Mouse (Mus musculus): ENCODE results near the gene Uox. TPM values are rescaled to one million over a fixed set of nuclear protein-coding genes. Genes with fewer than 3 reads are reported as not detected.

Gene Uox
- polyA plus RNA-seq (2014; fragmentation: Nextera tagmentation; extraction: Ambion mirVana): not detected in 2 replicates

DNA sequence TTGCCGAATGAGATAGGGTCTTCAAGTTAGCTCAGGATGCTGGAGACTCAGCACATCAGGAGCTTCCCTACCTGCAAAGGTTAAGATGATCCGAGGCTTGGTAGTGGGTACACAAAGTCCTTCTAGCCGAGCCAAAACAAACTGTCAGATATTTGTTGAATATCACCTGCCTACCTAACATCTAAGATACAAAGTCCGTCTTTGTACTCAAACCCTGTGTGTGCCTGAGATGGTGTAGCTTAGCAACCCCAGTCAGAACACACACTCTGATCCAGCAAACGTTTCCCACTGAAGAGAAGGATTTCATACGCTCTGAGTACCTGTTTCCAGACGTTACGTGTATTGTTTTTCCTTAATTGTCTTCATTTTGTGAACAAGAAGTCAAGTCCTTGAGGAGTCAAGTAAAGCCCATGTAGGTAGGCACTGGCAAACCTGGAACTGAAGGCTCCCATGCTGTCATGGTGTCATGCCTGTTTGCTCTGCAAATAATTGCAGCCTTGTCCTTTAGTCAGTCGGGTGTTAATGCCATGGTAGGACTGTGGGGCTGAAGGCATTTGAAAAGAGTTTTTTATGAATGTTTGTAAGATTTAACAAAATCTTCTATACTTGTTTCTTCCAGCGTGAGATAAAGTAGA is at the start of gene Uox:
Uox (plus strand) TSS at position 279 of the 635 bp plus-strand sequence.
- ATAC-seq (ENCODE audit: insufficient number of reproducible peaks, insufficient read depth, low FRiP score, low read depth): no peak
- no peak within 1 kb of the TSS for H3K4me2 ChIP-seq (replicated peaks; ENCODE audit: low read depth, low read length)
- no peaks in the 10 kb centered on the region for H3K9me3 ChIP-seq (ENCODE audit: control insufficient read depth, low read depth, low read length)
- no peak within 1 kb of the TSS for H3K9ac ChIP-seq (replicated peaks; ENCODE audit: low read depth, low read length)
- H3K27ac ChIP-seq (ENCODE audit: low read length): no peak within 1 kb of the TSS
- H3K4me3 ChIP-seq (ENCODE audit: low read depth, low read length): no peak within 1 kb of the TSS
- no peaks in the 10 kb centered on the region for H3K4me1 ChIP-seq (ENCODE audit: control insufficient read depth, insufficient read depth, low read length)
- no peaks in the 10 kb centered on the region for H3K36me3 ChIP-seq (ENCODE audit: control insufficient read depth, insufficient read depth, low read length)
- H3K27me3 ChIP-seq (ENCODE audit: control insufficient read depth, insufficient read depth, low read length): no peaks in the 10 kb centered on the region
- WGBS: 72% methylated on average over 10 of the region's 10 CpGs

DNA sequence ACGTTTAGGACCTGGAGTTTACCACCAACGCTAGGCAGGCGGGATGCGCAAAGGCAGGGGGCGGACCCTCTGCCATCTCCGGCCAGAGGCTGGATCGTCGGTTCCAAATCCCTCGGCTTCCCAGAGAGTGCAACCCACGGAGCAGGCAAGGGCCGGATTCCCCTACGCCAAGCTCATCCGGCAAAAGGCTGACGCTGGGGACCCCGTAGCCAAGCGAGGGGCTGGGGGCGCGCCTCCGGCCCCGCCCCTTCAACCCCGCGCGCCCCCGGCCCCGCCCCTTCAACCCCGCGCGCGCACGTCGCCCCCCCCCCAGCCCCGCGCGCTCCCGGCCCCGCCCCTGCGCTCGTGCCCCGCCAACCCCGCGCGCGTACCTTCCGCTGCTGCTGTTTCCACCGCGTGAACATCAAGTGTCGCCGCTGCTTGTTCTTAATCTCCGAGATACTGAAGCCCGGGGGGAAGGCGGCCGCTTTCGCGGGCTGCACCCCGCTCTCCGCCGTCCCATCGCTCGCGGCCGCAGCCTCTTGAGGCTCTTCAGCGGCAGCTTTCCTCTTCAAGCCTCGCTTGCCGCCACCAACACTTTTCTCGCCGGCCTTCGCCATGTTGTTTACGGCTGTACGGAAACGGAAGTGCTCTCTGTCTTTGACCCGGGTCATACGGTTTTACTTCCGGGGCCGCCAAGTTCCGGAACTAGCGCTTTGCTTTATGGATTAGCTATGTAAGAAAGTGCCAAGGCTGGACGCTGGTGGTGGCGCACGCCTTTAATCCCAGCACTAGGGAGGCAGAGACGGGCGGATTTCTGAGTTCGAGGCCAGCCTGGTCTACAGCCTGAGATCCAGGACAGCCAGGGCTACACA is 49.2 kb upstream of the Uox start, which contains the start of gene Rpf1:
Rpf1 (minus strand) TSS at position 632 of the 854 bp plus-strand sequence.
- H3K27ac ChIP-seq (ENCODE audit: low read length): peak within 1 kb of the TSS; percentile 99
- H3K9ac ChIP-seq (replicated peaks; ENCODE audit: low read depth, low read length): peak within 1 kb of the TSS; percentile 77
- H3K27me3 ChIP-seq (ENCODE audit: control insufficient read depth, insufficient read depth, low read length): no peaks in the 10 kb centered on the region
- H3K4me1 ChIP-seq (ENCODE audit: control insufficient read depth, insufficient read depth, low read length): no peaks in the 10 kb centered on the region
- H3K36me3 ChIP-seq (ENCODE audit: control insufficient read depth, insufficient read depth, low read length): peaks cover 9% of the 10 kb centered on the region; the same call in 1 of the 2 replicates
- H3K4me3 ChIP-seq (ENCODE audit: low read depth, low read length): peak within 1 kb of the TSS; percentile 86
- H3K9me3 ChIP-seq (ENCODE audit: control insufficient read depth, low read depth, low read length): no peaks in the 10 kb centered on the region
- peak; percentile 95 for ATAC-seq (ENCODE audit: insufficient number of reproducible peaks, insufficient read depth, low FRiP score, low read depth)
- WGBS: under 1% methylated on average over 69 of the region's 82 CpGs
- peak within 1 kb of the TSS; percentile 66 for H3K4me2 ChIP-seq (replicated peaks; ENCODE audit: low read depth, low read length)

DNA sequence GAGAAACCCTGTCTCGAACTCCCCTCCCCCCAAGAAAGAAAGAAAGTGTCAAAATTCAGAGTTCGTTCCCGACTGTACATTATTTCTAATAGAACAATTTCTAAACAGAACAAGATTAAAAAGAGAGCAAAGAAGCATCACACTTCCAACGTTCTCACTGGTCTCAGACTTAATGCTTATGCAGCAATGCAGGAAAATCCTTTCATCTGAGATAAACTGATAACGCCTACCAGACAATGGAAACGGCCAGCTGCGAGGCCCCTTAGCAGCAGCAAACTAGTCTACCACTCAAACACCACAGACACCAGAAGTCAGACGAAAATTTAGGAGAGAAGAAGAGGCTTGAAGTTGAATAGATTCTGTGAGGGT is 48.6 kb upstream of the Uox start:
- Histone ChIP-seq H3K4me1 (ENCODE audit: control insufficient read depth, insufficient read depth, low read length) (no peaks in the 10 kb centered on the region), H3K9ac (replicated peaks; ENCODE audit: low read depth, low read length) (0 out of 2 replicates have a peak overlapping the region, but pooled peaks have one; percentile 77), H3K27ac (ENCODE audit: low read length) (peak overlapping the region; percentile 99), H3K4me3 (ENCODE audit: low read depth, low read length) (peak overlapping the region; percentile 86), H3K9me3 (ENCODE audit: control insufficient read depth, low read depth, low read length) (no peaks in the 10 kb centered on the region), H3K27me3 (ENCODE audit: control insufficient read depth, insufficient read depth, low read length) (no peaks in the 10 kb centered on the region), H3K36me3 (ENCODE audit: control insufficient read depth, insufficient read depth, low read length) (peaks cover 9% of the 10 kb centered on the region; the same call in 1 of the 2 replicates), H3K4me2 (replicated peaks; ENCODE audit: low read depth, low read length) (peak overlapping the region; percentile 66)
- WGBS: 12% methylated on average over 8 of the region's 8 CpGs
- ATAC-seq (ENCODE audit: insufficient number of reproducible peaks, insufficient read depth, low FRiP score, low read depth): no peak

DNA sequence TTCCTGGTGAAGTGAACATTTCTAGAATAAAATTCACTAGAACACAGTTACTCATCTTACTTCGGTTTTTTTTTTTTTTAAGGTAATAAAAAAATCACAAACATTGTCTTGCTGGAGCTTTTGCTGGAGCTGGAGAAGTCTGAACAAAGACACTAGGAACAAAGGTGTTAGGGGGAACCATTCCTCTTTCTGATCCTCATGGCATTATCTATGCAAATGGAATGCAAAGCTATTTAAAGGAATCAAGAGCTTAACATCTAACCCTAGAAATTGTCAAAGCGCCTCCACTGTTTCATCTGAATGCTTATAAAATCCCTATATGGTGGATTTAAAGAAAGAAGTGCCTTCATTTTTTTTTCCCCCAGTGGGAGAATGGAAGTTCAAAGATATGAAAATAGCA is 41.9 kb upstream of the Uox start:
- Histone ChIP-seq H3K27me3 (ENCODE audit: control insufficient read depth, insufficient read depth, low read length) (no peaks in the 10 kb centered on the region), H3K4me1 (ENCODE audit: control insufficient read depth, insufficient read depth, low read length) (no peaks in the 10 kb centered on the region), H3K27ac (ENCODE audit: low read length) (no peak overlapping the region), H3K9me3 (ENCODE audit: control insufficient read depth, low read depth, low read length) (no peaks in the 10 kb centered on the region), H3K4me3 (ENCODE audit: low read depth, low read length) (no peak overlapping the region), H3K4me2 (replicated peaks; ENCODE audit: low read depth, low read length) (no peak overlapping the region), H3K9ac (replicated peaks; ENCODE audit: low read depth, low read length) (no peak overlapping the region), H3K36me3 (ENCODE audit: control insufficient read depth, insufficient read depth, low read length) (no peaks in the 10 kb centered on the region)
- no peak for ATAC-seq (ENCODE audit: insufficient number of reproducible peaks, insufficient read depth, low FRiP score, low read depth)
- 49% methylated on average over 2 of the region's 2 CpGs for WGBS

DNA sequence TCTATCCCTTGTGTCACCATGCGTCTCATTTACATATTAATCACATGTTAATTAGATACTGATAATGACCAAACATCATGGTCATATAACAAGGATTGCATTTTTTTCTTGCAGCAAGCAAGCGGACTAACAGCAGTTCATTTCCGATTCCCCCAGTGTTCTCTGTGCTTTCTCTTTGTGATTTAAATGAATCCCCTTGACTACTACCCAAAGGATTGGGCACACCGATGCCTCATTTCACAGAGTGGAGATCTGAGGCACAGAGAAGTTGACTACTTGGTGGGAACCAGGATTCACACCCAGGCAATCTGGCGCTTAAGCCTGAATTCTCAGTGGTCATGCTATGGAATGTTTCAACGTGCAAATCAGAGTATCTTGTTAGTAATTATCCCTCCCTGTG is 35.2 kb upstream of the Uox start:
- ATAC-seq (ENCODE audit: insufficient number of reproducible peaks, insufficient read depth, low FRiP score, low read depth): no peak
- H3K9me3 ChIP-seq (ENCODE audit: control insufficient read depth, low read depth, low read length): no peaks in the 10 kb centered on the region
- 66% methylated on average over 6 of the region's 6 CpGs for WGBS
- no peaks in the 10 kb centered on the region for H3K27me3 ChIP-seq (ENCODE audit: control insufficient read depth, insufficient read depth, low read length)
- H3K4me2 ChIP-seq (replicated peaks; ENCODE audit: low read depth, low read length): no peak overlapping the region
- H3K27ac ChIP-seq (ENCODE audit: low read length): no peak overlapping the region
- H3K9ac ChIP-seq (replicated peaks; ENCODE audit: low read depth, low read length): no peak overlapping the region
- no peak overlapping the region for H3K4me3 ChIP-seq (ENCODE audit: low read depth, low read length)
- H3K4me1 ChIP-seq (ENCODE audit: control insufficient read depth, insufficient read depth, low read length): no peaks in the 10 kb centered on the region
- no peaks in the 10 kb centered on the region for H3K36me3 ChIP-seq (ENCODE audit: control insufficient read depth, insufficient read depth, low read length)

DNA sequence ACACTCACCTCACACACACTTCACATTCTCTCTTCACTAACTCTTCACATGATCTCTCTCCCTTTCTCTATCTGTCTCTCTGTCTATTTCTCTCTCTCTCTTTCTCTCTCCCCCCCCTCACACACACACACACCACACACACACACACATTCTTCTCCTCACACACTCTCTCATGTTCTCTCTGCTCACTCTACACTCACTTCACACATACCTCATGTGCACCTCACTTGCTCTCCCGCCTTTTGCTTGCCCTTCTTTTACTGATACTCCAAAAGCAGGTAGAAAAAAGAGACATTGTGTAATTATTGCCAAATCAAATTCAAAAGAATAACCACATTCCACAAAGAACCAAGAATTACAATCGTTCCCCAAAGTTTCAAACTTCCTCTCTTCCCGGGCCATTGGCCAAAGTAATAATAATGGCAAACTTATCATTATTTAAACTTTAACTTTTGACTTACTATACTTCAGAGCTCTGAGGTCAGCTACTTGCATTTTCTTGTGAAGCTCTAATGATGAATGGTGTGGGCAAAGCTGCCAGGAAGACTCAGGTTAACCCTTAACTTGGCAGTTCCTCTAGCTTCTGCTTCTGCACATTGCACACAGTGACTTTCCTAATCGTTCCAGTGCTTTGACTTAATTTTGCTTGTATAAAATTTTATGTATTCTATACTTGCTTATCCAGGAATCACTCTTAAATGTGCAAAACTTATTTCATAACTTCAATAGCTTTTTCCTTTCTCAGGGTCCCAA is 29.5 kb upstream of the Uox start:
- Histone ChIP-seq H3K27me3 (ENCODE audit: control insufficient read depth, insufficient read depth, low read length) (no peaks in the 10 kb centered on the region), H3K4me2 (replicated peaks; ENCODE audit: low read depth, low read length) (no peak overlapping the region), H3K9ac (replicated peaks; ENCODE audit: low read depth, low read length) (no peak overlapping the region), H3K4me3 (ENCODE audit: low read depth, low read length) (no peak overlapping the region), H3K4me1 (ENCODE audit: control insufficient read depth, insufficient read depth, low read length) (no peaks in the 10 kb centered on the region), H3K9me3 (ENCODE audit: control insufficient read depth, low read depth, low read length) (no peaks in the 10 kb centered on the region), H3K27ac (ENCODE audit: low read length) (no peak overlapping the region), H3K36me3 (ENCODE audit: control insufficient read depth, insufficient read depth, low read length) (no peaks in the 10 kb centered on the region)
- WGBS: 37% methylated on average over 4 of the region's 4 CpGs
- ATAC-seq (ENCODE audit: insufficient number of reproducible peaks, insufficient read depth, low FRiP score, low read depth): no peak

DNA sequence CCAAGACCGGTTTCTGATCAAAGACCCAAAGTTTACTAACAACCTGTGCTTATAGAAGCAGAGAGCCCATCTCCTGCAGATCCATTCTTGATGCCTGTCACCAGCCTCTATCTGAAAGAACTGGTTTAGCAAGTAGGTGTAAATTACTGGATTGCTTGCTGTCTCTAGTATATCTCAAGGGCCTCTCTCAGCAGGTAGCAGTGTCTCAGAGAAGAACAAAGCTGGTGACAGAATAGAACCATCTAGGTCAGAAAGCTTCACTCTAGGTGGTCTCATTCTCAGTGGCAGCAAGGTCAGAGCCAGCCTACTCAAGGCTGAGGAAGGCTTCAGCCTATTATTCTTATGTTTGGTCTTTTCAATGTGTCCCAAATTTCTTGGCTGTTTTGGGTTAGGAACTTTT is 26.6 kb upstream of the Uox start:
- 22% methylated on average over 1 of the region's 1 CpGs for WGBS
- Histone ChIP-seq H3K9me3 (ENCODE audit: control insufficient read depth, low read depth, low read length) (no peaks in the 10 kb centered on the region), H3K9ac (replicated peaks; ENCODE audit: low read depth, low read length) (no peak overlapping the region)

DNA sequence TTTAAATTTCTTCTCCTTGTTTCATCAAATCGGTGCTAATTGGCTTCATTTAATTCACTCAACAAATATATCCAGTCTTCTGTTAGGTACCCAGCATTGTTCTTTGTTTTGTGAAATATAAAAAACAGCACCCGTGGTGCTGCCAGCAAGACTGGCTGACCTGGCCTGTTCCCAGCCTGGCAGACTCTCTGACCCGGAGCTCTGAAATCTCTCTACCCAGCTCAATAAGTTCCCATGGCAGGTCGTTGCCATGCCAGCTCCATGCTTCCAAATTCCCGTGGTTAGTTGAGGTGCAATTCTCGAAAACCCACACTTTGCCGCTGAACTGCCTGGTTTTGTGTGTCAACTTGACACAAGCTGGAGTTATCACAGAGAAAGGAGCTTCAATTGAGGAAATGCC is 15.4 kb upstream of the Uox start:
- Histone ChIP-seq H3K9me3 (ENCODE audit: control insufficient read depth, low read depth, low read length) (no peaks in the 10 kb centered on the region), H3K4me2 (replicated peaks; ENCODE audit: low read depth, low read length) (no peak overlapping the region), H3K9ac (replicated peaks; ENCODE audit: low read depth, low read length) (no peak overlapping the region), H3K27me3 (ENCODE audit: control insufficient read depth, insufficient read depth, low read length) (no peaks in the 10 kb centered on the region), H3K36me3 (ENCODE audit: control insufficient read depth, insufficient read depth, low read length) (no peaks in the 10 kb centered on the region), H3K4me1 (ENCODE audit: control insufficient read depth, insufficient read depth, low read length) (no peaks in the 10 kb centered on the region), H3K4me3 (ENCODE audit: low read depth, low read length) (no peak overlapping the region), H3K27ac (ENCODE audit: low read length) (no peak overlapping the region)
- 87% methylated on average over 7 of the region's 7 CpGs for WGBS
- no peak for ATAC-seq (ENCODE audit: insufficient number of reproducible peaks, insufficient read depth, low FRiP score, low read depth)

More for the DNA sequence above, 26.6 kb upstream of the Uox start:
- no peak for ATAC-seq (ENCODE audit: insufficient number of reproducible peaks, insufficient read depth, low FRiP score, low read depth)
- Histone ChIP-seq H3K4me1 (ENCODE audit: control insufficient read depth, insufficient read depth, low read length) (no peaks in the 10 kb centered on the region), H3K27me3 (ENCODE audit: control insufficient read depth, insufficient read depth, low read length) (no peaks in the 10 kb centered on the region), H3K27ac (ENCODE audit: low read length) (no peak overlapping the region), H3K4me2 (replicated peaks; ENCODE audit: low read depth, low read length) (no peak overlapping the region), H3K4me3 (ENCODE audit: low read depth, low read length) (no peak overlapping the region), H3K36me3 (ENCODE audit: control insufficient read depth, insufficient read depth, low read length) (no peaks in the 10 kb centered on the region)

Data from stomach, embryonic 14.5 days (tissue).